Mouse (Mus musculus): Measurements from ENCODE around the gene Nlk.
A peak's percentile ranks its signal among the peaks of the same experiment; 100 is the strongest.
"Not testable (repeated sequence)": the region's sequence is repeated elsewhere in the genome, so short reads cannot be mapped to it uniquely, and the experiment has no call there.

Gene Nlk

DNA sequence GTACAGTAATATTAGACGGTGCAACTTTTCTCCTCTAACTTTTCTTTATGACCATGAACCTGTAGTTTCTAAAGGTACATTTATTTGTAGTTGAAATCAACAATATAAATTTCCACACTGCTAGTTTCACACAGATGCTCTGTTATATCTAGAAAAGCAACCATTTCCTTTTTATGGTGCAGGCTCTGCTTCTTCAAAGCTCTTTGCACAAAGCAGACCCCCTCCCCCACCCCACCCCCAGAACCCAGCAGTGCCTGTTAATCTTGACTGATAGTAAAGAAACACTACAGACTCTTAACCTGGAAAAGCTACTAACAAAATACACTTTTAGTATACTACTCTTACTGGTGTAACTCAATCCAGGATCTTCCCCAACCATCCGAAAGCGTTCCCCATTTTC is 6.6 kb downstream of the Nlk start:
- no peak for DNase-seq (ENCODE audit: low spot score)

DNA sequence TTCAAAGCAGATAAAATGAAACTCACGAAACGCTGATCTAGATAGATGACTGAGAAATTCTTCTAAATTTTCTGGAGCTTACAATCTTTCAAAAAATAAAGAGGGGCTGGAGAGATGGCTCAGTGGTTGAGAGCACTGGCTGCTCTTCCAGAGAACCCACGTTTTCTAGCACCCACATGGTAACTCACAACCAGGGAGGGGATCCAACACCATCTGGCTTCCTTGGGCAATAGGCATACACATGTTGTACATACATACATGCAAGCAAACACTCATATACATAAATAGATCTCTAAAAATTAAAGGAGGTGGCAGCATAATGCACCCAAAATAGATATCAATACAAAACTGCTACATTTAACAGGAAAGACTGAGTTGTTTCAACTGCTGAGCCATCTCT is 16.1 kb downstream of the Nlk start:
- no peak for DNase-seq (ENCODE audit: low spot score)

DNA sequence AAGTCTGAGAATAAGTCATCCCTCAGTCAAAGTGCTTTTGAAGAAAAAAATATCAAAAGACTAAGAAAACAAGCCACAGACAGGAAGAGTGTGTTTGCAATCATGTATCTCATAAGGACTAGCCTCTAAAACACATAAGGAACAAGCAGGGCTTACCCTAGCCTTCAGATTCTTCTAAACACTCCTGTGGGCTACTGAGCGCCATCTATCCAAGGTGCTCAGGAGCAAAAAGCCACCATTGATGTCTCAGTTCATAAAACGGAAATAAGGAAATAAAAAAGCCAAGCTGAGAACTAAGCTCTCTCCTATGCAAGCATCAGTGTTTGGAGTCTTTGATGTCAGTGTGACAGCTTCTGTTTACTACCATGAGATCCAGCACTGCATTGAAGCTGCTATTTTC is 18.4 kb downstream of the Nlk start:
- peak; percentile 50 for DNase-seq (ENCODE audit: low spot score)

DNA sequence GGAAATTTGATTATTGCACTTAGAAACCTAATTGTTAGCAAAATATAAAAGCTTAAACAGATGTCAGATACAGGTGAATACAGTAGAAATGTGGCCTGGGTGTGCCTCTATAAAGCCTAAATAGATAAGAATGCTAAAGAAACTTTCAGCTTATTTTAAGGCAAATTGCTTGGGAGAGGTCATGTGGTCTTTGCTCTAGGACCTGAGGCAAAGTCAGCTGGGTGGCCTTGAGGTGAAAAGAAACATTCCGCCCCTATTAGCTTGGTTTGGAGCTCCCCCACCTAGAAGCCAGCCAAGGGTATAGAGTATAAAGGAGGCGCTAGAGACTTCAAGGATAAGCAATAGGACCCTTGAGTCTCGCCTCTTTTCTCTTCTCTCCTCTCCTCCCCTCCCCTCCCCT is 28.5 kb downstream of the Nlk start:
- no peak for DNase-seq (ENCODE audit: low spot score)

DNA sequence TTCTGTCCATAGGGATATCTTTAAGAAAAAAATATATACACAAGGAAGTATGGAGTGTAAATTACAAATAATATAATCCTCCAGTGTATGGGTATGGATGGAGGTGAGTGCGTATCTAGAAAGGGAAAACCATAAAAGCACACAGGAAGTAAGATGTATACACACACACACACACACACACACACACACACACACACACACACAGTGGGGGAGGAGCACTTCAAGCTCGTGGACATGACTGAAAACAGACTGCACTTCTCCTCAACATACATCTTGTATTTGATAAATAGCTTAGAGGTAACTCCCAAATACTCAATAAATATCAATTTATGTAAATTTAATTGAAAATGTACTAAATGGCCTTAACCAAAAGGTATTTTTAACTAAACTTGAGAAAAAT is 32.3 kb downstream of the Nlk start:
- DNase-seq (ENCODE audit: low spot score), result peak; percentile 28

- no peak for DNase-seq (ENCODE audit: low spot score)
These were observed 33.3 kb downstream of the Nlk start for GRCm38 (mm10) chr11:78663916-78664315.

DNA sequence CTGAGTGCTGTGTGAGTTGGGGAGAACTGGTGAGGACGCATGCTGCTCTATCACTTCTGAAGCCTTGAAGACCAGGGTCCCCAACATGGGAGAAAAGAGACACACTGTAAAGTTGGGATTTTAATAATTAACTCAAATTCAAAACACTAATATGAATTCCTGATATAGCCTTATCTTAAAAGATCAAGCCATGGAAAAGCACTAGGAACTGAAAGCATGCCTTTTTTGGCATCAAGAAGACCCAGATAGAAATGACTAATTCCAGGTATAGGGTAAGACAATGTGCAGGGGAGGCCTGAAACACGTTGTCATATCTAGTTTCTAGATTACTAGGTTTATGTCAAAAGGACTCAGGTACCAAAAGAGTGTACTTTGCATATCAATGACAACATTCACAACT is 48.0 kb downstream of the Nlk start:
- DNase-seq (ENCODE audit: low spot score), result no peak

GRCm38 (mm10) chr11:78648405-78648804 is 48.8 kb downstream of the Nlk start:
- DNase-seq (ENCODE audit: low spot score), result not testable (repeated sequence)

DNA sequence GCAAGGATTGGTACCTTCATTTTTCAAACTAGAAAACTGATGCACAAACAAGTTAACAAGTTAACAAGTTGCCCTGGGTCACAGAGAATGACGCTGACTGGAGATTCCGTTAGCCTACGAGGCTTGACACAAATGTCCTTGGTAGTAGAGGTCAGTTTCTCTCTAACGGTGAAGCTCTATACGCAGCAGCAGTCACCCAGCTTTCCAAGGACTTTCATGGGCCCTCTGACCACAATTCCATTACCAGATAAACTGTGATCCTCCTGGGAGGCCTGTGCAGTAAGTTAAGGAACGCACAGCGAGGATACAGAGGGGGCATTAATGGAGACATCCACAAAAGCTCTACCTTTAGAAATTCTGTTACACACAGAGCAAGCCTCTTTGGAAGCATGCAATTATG is 53.4 kb downstream of the Nlk start:
- no peak for DNase-seq (ENCODE audit: low spot score)

DNA sequence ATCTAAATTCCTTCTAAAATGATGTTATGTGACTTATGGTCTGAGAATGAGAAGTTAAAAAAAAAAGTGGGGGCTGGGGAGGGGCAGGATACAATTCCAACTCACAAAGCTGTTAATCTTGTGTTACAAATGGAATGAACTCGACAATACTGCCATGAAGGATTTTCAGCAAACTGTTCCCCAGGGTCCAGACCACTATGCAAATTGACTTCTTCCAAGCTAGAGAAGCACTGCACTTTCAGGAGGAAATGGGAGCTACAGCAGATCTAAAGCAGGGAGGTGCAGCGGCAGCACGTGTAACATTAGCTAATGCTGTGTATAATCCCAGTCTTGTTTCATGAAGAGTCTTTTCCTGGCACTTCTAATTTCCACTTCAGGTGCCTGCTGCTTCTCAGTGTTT is 55.0 kb downstream of the Nlk start:
- no peak for DNase-seq (ENCODE audit: low spot score)

GRCm38 (mm10) chr11:78641088-78641487 is 56.1 kb downstream of the Nlk start:
- DNase-seq (ENCODE audit: low spot score), result no peak

GRCm38 (mm10) chr11:78632782-78633181 is 64.4 kb downstream of the Nlk start:
- DNase-seq (ENCODE audit: low spot score), result no peak

- no peak for DNase-seq (ENCODE audit: low spot score)
These were observed 68.3 kb downstream of the Nlk start for GRCm38 (mm10) chr11:78628871-78629270.

- DNase-seq (ENCODE audit: low spot score), result peak; percentile 27
These were observed 72.8 kb downstream of the Nlk start for GRCm38 (mm10) chr11:78624377-78624776.

DNA sequence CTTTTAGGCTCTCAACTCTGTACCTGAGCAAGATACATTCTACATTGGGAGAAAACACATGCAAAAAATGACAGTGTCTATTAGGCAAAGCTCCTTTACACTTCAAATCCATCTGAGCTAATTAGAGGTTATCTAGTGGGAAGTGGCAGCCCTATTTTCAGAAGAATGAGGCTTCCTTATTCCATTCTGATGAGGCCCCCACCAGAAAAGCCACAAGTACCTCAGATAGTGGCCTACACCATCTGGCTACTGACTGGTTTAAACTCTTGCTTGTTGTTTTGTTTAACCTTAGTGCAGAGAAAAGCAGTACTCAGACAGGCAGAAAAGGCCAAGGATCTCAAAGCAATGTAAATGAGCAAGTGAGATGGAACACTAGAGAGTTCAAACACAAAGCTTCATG is 75.2 kb downstream of the Nlk start:
- no peak for DNase-seq (ENCODE audit: low spot score)

GRCm38 (mm10) chr11:78620179-78620578 is 77.0 kb downstream of the Nlk start:
- no peak for DNase-seq (ENCODE audit: low spot score)

- no peak for DNase-seq (ENCODE audit: low spot score)
These were observed 85.9 kb downstream of the Nlk start for GRCm38 (mm10) chr11:78611273-78611672.

GRCm38 (mm10) chr11:78609657-78610056 is 87.5 kb downstream of the Nlk start:
- no peak for DNase-seq (ENCODE audit: low spot score)

- DNase-seq (ENCODE audit: low spot score), result no peak
These were observed 92.3 kb downstream of the Nlk start for GRCm38 (mm10) chr11:78604826-78605225.

GRCm38 (mm10) chr11:78602781-78603180 is 94.4 kb downstream of the Nlk start:
- DNase-seq (ENCODE audit: low spot score), result no peak

GRCm38 (mm10) chr11:78600926-78601590 is 96.1 kb downstream of the Nlk start:
- DNase-seq (ENCODE audit: low spot score), result peak; percentile 30

DNA sequence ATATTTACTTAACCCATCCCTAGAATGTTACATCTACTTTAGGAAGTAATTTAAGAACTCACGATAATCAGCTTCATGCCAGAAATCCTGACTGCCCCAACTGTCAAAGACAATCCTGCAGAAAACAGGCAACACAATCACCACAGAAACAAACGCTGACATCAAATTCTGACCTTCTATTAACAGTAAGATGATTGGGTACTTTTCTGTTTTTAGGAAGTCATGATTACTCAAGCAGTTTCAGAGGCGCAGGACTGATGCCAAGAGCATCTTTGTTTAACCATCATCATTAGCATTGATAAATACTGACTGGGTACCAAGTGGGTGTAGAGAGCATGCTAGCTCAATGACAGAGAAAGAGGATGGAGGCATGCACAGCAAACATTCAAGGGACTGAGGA is 96.7 kb downstream of the Nlk start:
- DNase-seq (ENCODE audit: low spot score), result no peak

DNA sequence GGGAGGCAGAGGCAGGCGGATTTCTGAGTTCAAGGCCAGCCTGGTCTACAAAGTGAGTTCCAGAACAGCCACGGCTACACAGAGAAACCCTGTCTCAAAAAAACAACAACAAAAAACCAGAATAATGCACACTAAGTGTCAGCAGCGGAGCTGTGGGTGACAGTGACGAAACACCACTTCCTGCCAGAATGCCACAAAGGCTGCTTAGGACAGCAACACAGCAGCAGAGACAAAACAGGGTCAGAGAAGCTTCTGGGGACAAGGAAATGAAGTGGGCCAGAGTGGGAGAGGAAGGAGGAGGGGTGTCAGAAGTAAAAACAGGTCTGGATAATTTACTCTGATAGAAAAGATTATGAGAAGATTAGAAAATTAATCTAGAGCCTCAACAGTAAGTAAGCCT is 97.1 kb downstream of the Nlk start:
- DNase-seq (ENCODE audit: low spot score), result peak; percentile 88

DNA sequence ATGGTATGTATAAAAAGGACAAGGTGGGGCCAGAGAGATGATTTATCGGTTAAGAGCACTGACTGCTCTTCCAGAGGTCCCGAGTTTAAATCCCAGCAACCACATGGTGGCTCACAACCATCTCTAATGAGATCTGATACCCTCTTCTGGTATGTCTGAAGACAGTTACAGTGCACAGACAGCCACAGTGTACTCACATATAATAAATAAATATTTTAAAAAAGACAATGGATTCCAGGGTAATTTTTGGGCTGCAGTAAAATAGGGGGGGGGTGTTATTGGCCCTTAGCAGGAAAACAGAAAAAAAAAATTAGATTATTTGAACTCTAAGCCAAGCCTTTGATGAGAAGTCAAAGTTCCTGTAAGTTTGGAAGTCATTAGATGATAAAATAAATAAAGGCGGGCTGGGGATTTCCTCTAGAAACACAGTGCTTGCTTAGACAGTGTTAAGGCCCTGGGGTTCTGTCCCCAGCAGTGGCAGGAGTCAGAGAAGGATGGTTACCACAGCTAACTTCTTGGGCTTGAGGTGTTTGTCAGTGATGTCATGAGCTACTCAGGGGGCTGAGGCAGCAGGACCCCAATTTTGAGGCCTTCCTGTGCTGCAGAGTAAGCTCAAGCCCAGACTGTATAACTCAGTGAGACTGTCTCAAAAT is 98.3 kb downstream of the Nlk start:
- DNase-seq (ENCODE audit: low spot score), result no peak
